Mouse (Mus musculus): ENCODE measurements at regions not wholly inside any gene's neighbourhood (a gene's known extent, or its start where the extent isn't known, plus 50 kb on each side); places are given as distances from the start of the nearest gene placed in this dataset.

GRCm38 (mm10) chr6:100380536-100380935, 93.3 kb upstream of the Rybp start:
- TF ChIP-seq POLR2A (IDR thresholded peaks at IDR 0.05; ENCODE audit: borderline replicate concordance, extremely low read depth, insufficient read depth, insufficient read length, poor library complexity, severe bottlenecking) = no peak
- no peak for TF ChIP-seq CTCF (IDR thresholded peaks at IDR 0.05; ENCODE audit: borderline replicate concordance, extremely low read depth, insufficient read depth, insufficient read length)

Measured in brain, embryonic 14.5 days (tissue).